Mouse (Mus musculus) stomach, embryonic 14.5 days (tissue): ENCODE measurements around the gene Map4k3. TPM values are rescaled to one million over a fixed set of nuclear protein-coding genes. Genes with fewer than 3 reads are reported as not detected.
A peak's percentile ranks its signal among the peaks of the same experiment; 100 is the strongest.

Source experiments
- ATAC-seq: fragments of 200-750 bp; cut with Nextera tagmentation; 2 replicates; pipeline ENCODE4 v1.8.0; 2017; ENCODE audit warnings: low read depth, moderate TSS enrichment; ENCODE audit not compliant: insufficient number of reproducible peaks, insufficient read depth, low FRiP score
- H3K27ac ChIP-seq: fragments of 300-500 bp; sonication (generic); 2 replicates; pipeline ENCODE4 v1.5.1; 2014; ENCODE audit warnings: mild to moderate bottlenecking, low read length, moderate library complexity, mixed read lengths
- H3K27me3 ChIP-seq: fragments of 300-500 bp; sonication (generic); 2 replicates; pipeline ENCODE4 v1.6.1; 2014; ENCODE audit warnings: low read length, control low read depth, mixed read lengths; ENCODE audit not compliant: control insufficient read depth, insufficient read depth
- H3K36me3 ChIP-seq: fragments of 300-500 bp; sonication (generic); 2 replicates; pipeline ENCODE4 v1.6.1; 2014; ENCODE audit warnings: mild to moderate bottlenecking, control low read depth, low read length, moderate library complexity, mixed read lengths; ENCODE audit not compliant: control insufficient read depth, insufficient read depth
- H3K4me1 ChIP-seq: fragments of 300-500 bp; sonication (generic); 2 replicates; pipeline ENCODE4 v1.6.1; 2014; ENCODE audit warnings: low read length, control low read depth, mixed read lengths; ENCODE audit not compliant: control insufficient read depth, insufficient read depth
- H3K4me2 ChIP-seq: fragments of 300-500 bp; sonication (generic); replicated peaks from 2 replicates; pipeline ENCODE4 v1.6.1; 2014; ENCODE audit warnings: low read depth, low read length, control low read depth
- H3K4me3 ChIP-seq: fragments of 300-500 bp; sonication (generic); 2 replicates; pipeline ENCODE4 v1.5.1; 2014; ENCODE audit warnings: low read depth, low read length, control low read depth
- H3K9ac ChIP-seq: fragments of 300-500 bp; sonication (generic); replicated peaks from 2 replicates; pipeline ENCODE4 v1.6.1; 2014; ENCODE audit warnings: low read depth, mild to moderate bottlenecking, control low read depth, low read length, moderate library complexity, mixed read lengths
- H3K9me3 ChIP-seq: fragments of 300-500 bp; sonication (generic); 2 replicates; pipeline ENCODE4 v1.6.1; 2016; ENCODE audit warnings: low read depth, low read length, control low read depth; ENCODE audit not compliant: control insufficient read depth
- WGBS: fragments of 180-500 bp; shearing (Covaris S2); extraction: QIAGEN DNeasy Blood & Tissue Kit; methylation state at CpG from one replicate; pipeline ENCODE4 v1.1.7; 2014; 5-methylcytosine and 5-hydroxymethylcytosine counted together
- polyA plus RNA-seq: library from polyadenylated mRNA; unstranded; fragments of >200 nt; fragmentation: Nextera tagmentation; extraction: Ambion mirVana; gene quantifications from 2 replicates; pipeline ENCODE4 v1.2.1, GENCODE M21; 2014

Gene Map4k3
- polyA plus RNA-seq, 1 experiment from 2014 or later = 39.5 TPM

DNA sequence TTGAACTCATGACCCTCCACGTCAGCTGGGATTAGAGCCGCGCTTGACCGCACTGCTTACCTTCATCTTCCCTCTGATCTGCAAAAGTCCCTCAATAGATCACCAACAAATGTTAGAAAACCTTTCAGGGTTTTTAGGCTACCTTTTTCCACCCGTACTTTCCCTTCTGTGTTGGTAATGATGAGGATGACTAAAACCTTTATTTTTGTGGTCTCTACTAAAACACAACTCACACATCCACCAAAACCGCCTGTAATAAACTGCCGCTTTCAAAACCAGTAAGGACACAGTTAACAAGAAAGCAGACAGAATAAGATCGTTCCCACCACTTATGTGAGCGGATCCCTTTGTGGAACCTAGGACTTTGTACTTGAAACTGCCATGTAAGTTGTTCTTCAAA lies 149.2 kb downstream of the Map4k3 start:
- WGBS = 90% methylated on average over 9 of the region's 9 CpGs
- Histone ChIP-seq H3K4me3 (no peak overlapping the region), H3K9ac (no peak overlapping the region), H3K4me1 (0 out of 2 replicates have a peak, but pooled peaks cover 2% of the 10 kb centered on the region), H3K9me3 (no peaks in the 10 kb centered on the region), H3K27me3 (no peaks in the 10 kb centered on the region), H3K27ac (no peak overlapping the region), H3K36me3 (peaks cover 24% of the 10 kb centered on the region), H3K4me2 (no peak overlapping the region)
- ATAC-seq = no peak

DNA sequence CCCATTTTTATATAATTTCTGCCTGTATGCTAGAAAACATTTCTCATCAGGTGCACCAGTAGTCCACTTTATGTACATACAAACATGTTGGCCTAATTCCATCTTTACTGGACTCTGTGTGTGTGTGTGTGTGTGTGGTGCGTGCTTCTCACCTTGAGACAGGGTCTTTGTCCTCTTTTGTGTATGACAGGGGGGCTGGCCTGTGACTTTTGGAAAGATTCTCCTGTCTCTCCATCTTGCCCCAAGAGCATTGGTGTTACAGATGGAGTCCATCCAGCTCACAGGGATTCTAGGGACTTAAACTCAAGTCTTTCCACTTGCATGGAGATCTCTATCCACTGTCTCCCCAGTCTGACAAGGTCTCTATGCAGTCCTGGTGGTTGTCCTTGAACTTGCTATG lies 150.2 kb downstream of the Map4k3 start:
- Histone ChIP-seq H3K9me3 (no peaks in the 10 kb centered on the region), H3K4me2 (no peak overlapping the region), H3K27ac (no peak overlapping the region), H3K36me3 (peaks cover 14% of the 10 kb centered on the region; the same call in 1 of the 2 replicates), H3K4me1 (0 out of 2 replicates have a peak, but pooled peaks cover 2% of the 10 kb centered on the region), H3K9ac (no peak overlapping the region), H3K27me3 (no peaks in the 10 kb centered on the region), H3K4me3 (no peak overlapping the region)
- no peak for ATAC-seq
- WGBS = 93% methylated on average over 1 of the region's 1 CpGs

DNA sequence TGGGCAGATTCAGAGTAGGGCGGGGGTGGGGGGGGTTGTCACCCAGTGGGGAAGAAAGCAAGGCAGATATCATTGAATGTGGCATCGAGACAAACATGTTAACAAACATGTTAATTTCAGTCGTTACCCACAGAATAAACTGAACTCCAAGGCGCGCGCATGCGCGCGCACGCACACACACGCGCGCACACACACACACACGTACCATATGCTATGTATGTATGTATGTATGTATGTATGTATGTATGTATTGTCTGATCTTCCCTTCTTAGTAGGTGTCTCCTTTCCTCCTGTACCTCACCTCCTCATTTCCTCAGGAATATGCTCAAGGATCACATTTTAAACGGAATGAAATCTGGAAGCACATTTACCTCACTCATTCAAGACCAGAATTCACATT lies 150.6 kb downstream of the Map4k3 start, which contains the start of gene Cdkl4:
TSS of gene Cdkl4 (minus strand) at position 175 of the 400 bp plus-strand sequence.
- peak within 1 kb of the TSS; percentile 80 for H3K4me2 ChIP-seq
- H3K27ac ChIP-seq = no peak within 1 kb of the TSS
- no peaks in the 10 kb centered on the region for H3K27me3 ChIP-seq
- H3K36me3 ChIP-seq = peaks cover 11% of the 10 kb centered on the region; the same call in 1 of the 2 replicates
- 71% methylated on average over 15 of the region's 15 CpGs for WGBS
- 0 out of 2 replicates have a peak, but pooled peaks cover 2% of the 10 kb centered on the region for H3K4me1 ChIP-seq
- ATAC-seq = peak; percentile 28; the same call in 1 of the 2 replicates
- H3K9ac ChIP-seq = peak within 1 kb of the TSS; percentile 29; the same call in 1 of the 2 replicates
- peak within 1 kb of the TSS; percentile 35 for H3K4me3 ChIP-seq
- no peaks in the 10 kb centered on the region for H3K9me3 ChIP-seq

DNA sequence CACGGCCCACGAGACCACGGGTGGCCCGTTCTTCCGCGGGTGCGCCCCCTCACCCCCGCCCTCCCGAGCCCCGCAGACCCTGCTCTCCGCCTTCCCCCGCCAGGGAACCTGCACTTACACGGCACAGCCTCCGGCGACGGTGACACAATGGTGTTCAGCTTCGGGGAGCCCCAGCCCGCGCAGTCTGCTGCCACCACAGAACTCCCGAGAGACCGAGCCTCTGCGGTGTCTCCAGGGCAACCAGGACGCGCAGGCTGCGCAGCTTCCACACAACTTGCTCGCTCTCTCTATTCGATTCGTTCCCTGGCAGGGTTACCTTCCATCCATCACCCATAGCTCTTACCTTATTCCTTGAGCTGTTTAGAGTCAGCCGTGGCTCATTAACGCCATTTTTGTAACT lies 151.1 kb downstream of the Map4k3 start:
- no peaks in the 10 kb centered on the region for H3K27me3 ChIP-seq
- 0 out of 2 replicates have a peak, but pooled peaks cover 2% of the 10 kb centered on the region for H3K4me1 ChIP-seq
- H3K4me3 ChIP-seq = peak overlapping the region; percentile 35
- peak overlapping the region; percentile 80 for H3K4me2 ChIP-seq
- peak; percentile 78; the same call in 1 of the 2 replicates for ATAC-seq
- peaks cover 9% of the 10 kb centered on the region; the same call in 1 of the 2 replicates for H3K36me3 ChIP-seq
- no peak overlapping the region for H3K27ac ChIP-seq
- peak overlapping the region; percentile 29; the same call in 1 of the 2 replicates for H3K9ac ChIP-seq
- no peaks in the 10 kb centered on the region for H3K9me3 ChIP-seq
- WGBS = under 1% methylated on average over 30 of the region's 30 CpGs

DNA sequence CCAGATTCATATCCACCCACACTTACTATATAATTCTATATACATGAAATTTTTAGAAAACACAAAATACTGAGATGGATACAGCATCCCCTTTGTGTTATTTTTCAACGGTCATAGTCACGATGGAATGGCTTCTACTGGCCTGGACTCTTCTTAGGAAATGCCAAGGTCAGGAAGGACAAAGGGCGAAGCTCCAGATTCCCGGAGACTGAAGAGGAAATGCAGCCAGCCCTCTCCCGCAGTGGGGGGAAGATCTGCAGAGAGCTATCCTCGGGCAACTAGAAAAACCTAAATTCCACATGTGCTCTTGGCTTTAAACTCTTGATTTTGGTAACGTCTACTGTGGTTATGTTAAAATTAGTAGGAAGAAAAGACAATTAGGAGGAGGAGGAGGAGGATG lies 153.3 kb downstream of the Map4k3 start:
- WGBS = 72% methylated on average over 7 of the region's 7 CpGs
- no peaks in the 10 kb centered on the region for H3K9me3 ChIP-seq
- H3K27me3 ChIP-seq = no peaks in the 10 kb centered on the region
- H3K4me2 ChIP-seq = no peak overlapping the region
- H3K36me3 ChIP-seq = 0 out of 2 replicates have a peak, but pooled peaks cover 3% of the 10 kb centered on the region
- no peak for ATAC-seq
- 0 out of 2 replicates have a peak, but pooled peaks cover 2% of the 10 kb centered on the region for H3K4me1 ChIP-seq
- H3K9ac ChIP-seq = no peak overlapping the region
- no peak overlapping the region for H3K27ac ChIP-seq
- no peak overlapping the region for H3K4me3 ChIP-seq

DNA sequence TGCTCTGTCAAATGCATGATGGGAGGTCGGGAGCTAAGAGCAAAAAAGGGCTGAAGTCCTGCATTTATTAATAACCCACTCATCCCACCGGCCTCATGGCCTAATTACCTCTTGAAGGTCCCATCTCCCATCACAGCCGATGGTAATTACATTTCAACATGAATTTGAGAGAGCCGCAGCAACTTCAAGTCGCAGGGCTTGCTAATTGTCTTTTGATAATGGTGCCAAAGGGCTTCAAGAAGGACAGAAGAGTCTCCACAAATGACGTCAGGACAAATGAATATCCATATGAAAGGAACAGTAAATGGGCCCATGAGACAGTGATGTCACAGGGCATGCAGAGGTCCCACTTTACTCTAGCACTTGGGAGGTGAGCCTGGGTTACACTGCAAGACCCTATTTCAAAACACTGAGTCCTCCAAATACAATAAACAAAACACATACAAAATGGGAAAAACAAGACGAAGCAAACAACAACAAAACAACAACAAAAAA lies 153.8 kb downstream of the Map4k3 start:
- no peak overlapping the region for H3K4me2 ChIP-seq
- H3K9ac ChIP-seq = no peak overlapping the region
- H3K9me3 ChIP-seq = no peaks in the 10 kb centered on the region
- H3K4me3 ChIP-seq = no peak overlapping the region
- ATAC-seq = no peak
- 79% methylated on average over 7 of the region's 7 CpGs for WGBS
- no peak overlapping the region for H3K27ac ChIP-seq
- H3K4me1 ChIP-seq = 0 out of 2 replicates have a peak, but pooled peaks cover 2% of the 10 kb centered on the region
- no peaks in the 10 kb centered on the region for H3K27me3 ChIP-seq
- H3K36me3 ChIP-seq = no peaks in the 10 kb centered on the region

DNA sequence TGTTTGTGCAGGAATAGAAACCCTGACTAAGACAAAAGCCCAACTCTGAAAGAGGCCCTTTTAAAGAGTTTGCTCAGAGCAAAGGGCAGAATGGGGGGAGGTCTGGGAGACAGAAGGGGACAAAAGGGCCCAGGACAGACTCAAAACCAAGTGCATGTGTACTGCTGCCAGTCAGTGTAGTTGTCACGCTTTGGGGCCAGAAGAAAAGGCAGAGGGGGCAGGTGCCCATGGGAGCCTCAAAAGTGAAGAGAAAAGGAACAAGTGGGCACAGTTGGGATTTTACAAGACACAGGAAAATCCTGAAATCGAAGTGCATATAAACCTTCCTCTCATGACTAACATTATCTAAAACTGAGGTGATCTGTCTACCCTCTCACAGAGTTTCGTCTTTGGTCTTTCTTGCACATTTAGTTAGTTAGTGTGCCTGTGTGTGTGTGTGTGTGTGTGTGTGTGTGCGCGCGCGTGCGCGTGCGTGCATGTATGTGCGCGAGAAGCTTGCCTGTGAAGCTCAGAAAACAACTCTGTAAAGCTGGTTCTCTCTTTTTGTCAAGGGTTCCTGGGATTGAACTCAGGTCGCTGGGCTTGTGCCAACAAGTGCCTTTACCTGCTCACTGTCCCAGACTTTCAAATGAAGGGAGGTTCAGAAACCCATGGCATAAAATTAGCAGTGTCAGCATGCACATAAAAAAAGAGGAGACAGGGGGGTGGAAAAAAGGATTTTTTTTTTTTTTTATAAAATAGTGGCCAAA lies 155.9 kb downstream of the Map4k3 start:
- Histone ChIP-seq H3K9me3 (no peaks in the 10 kb centered on the region), H3K27me3 (no peaks in the 10 kb centered on the region), H3K4me1 (no peaks in the 10 kb centered on the region), H3K9ac (no peak overlapping the region), H3K4me2 (no peak overlapping the region), H3K4me3 (no peak overlapping the region), H3K27ac (no peak overlapping the region), H3K36me3 (no peaks in the 10 kb centered on the region)
- ATAC-seq = no peak
- WGBS = 93% methylated on average over 13 of the region's 13 CpGs

DNA sequence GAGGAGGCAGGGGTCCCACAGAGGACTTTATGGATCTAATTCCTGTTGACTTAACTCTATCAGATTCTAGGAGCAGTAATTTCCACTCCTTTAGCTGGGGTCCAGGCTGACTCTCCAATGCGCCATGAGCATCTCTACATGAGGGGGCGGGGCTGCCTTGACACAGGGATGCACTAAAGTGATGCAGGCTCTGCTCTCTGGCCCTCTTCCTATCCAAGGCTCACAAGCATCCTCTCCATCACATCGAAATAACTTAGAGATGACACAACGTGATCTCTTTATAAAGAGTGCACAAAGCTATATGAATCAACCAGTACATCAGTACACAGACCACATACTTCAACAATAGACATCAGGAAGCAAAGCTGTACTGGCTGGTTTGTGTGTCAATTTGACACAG lies 156.8 kb downstream of the Map4k3 start:
- H3K36me3 ChIP-seq = no peaks in the 10 kb centered on the region
- H3K27me3 ChIP-seq = no peaks in the 10 kb centered on the region
- no peaks in the 10 kb centered on the region; the same call in 1 of the 2 replicates for H3K9me3 ChIP-seq
- no peak overlapping the region for H3K4me2 ChIP-seq
- 88% methylated on average over 4 of the region's 4 CpGs for WGBS
- no peaks in the 10 kb centered on the region for H3K4me1 ChIP-seq
- H3K27ac ChIP-seq = no peak overlapping the region
- no peak overlapping the region for H3K4me3 ChIP-seq
- ATAC-seq = no peak
- H3K9ac ChIP-seq = no peak overlapping the region
